Mouse (Mus musculus): ENCODE measurements around the gene Cyp11a1. TPM values are rescaled to one million over a fixed set of nuclear protein-coding genes. Genes with fewer than 3 reads are reported as not detected.
A peak's percentile ranks its signal among the peaks of the same experiment; 100 is the strongest.

Gene Cyp11a1
- total RNA-seq, 2 experiments from 2014 or later = 5.2 to 5.7 TPM

DNA sequence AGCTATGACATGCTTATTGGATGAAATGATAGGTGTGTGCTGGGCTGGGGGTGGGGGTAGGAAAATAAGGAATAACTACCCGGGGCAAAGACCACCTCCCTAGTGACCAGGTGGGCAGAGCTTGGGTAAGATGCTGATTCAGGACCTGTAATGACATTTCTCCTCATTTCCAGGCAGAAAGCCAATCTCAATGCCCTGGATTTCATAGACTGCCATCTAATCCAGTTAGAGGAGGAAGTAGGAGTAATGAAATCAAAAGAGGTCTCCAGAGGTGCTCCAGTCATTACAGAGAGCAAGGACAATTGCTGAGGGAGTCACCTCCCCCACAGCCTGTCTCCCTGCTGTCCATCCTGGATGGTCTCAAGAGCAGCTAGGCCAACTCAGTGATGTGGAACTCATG lies 53.7 kb downstream of the Cyp11a1 start:
- intact Hi-C loops (cut with DNase I) = no loop called here

GRCm38 (mm10) chr9:58060677-58061667 lies 54.8 kb downstream of the Cyp11a1 start:
- intact Hi-C loops (cut with DNase I) = no loop called here

More for the DNA sequence above, 53.7 kb downstream of the Cyp11a1 start:
- DNase-seq (ENCODE audit: low spot score in 2 of 2) = no peak

DNA sequence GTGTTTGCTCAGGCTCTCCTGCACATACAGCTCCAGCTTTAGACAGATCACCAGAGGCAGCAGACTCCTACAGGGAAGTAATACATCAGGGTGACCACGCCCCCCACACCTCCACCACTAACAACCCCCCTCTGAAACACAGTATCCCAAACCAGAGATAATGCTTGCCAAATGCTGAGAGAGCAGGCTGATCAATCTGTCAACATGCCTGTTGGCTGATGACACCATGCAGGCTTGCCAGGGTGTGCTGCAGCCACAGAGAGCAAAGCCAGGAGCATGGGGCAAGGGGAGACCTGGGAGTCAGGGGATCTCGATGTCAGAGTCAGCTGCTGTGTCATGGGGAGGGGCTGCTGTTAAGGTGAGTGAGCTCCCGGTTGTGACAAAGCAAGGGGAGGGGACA lies 57.3 kb downstream of the Cyp11a1 start, which contains the start of gene Stra6:
Stra6 (plus strand) TSS at position 258 of the 400 bp plus-strand sequence.
- intact Hi-C loops (cut with DNase I) = no loop called here
- no peak for DNase-seq (ENCODE audit: low spot score in 2 of 2)

More at GRCm38 (mm10) chr9:58060677-58061667, 54.8 kb downstream of the Cyp11a1 start:
- no peak for DNase-seq (ENCODE audit: low spot score in 2 of 2)

DNA sequence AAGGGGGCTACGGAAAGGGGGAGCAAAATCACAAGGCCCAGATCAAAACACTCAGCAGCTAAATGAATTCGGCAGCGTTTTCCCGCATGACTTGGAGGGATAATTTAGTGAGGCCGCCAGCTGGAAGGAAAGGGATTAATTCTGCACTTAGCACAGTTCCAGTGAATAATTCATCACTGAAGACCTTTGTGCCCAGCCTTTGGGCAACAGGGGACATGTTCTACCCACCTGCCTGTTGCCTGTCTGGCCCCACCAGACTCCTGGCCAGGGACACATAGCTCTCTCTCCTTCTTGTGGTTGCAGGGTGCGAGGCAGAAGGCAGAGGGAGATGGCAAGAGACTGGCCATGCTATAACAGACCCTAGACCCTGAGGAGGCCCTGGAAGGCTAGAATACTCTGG lies 59.3 kb downstream of the Cyp11a1 start:
- intact Hi-C loops (cut with DNase I) = no loop called here
- no peak for DNase-seq (ENCODE audit: low spot score in 2 of 2)

DNA sequence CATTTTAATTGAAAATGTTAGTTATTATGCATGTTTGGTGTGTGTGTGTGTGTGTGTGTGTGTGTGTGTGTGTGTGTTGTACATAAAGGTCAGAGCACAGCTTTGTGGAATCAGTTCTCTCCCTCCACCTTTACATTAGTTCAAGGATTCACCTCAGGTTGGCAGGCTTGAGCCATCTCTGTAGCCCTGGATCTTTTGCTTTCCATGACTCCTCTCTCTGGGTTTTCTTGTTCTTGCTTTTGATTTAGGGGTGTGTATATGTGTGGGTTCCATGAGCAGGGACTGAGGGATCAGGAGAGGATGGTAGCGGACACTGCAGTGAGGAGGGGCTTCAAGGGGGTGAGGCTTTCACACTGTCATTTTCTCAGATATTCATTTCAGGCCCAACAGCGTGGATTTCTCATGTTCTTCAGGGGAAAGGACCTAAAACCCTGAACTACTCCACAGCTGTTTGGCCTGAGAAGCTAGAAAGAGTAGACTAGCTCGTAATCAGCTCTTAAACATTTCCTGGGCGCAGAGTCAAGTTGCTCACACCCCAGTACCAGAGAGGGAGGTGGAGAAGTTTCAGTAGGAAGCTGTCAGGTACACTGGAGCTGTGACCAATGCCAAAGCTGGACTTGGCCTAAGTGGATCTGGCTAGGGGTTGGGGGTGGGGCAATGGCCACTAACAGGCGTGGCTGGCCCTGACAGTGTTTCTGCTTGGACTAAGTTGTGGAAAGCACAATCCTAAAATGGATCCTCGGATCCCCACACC lies 59.9 kb downstream of the Cyp11a1 start:
- intact Hi-C loops (cut with DNase I) = loop anchor here (2.0 kb wide), 1 partner anchor 109 kb away; no protein-coding TSS in a partner anchor
- DNase-seq (ENCODE audit: low spot score in 2 of 2) = no peak

- intact Hi-C loops (cut with DNase I) = loop anchor here (2.0 kb wide), 1 partner anchor 108 kb away; no protein-coding TSS in a partner anchor
- peak; percentile 86 to 96 for DNase-seq (ENCODE audit: low spot score in 2 of 2)
These were observed 60.5 kb downstream of the Cyp11a1 start for GRCm38 (mm10) chr9:58066731-58067095.

DNA sequence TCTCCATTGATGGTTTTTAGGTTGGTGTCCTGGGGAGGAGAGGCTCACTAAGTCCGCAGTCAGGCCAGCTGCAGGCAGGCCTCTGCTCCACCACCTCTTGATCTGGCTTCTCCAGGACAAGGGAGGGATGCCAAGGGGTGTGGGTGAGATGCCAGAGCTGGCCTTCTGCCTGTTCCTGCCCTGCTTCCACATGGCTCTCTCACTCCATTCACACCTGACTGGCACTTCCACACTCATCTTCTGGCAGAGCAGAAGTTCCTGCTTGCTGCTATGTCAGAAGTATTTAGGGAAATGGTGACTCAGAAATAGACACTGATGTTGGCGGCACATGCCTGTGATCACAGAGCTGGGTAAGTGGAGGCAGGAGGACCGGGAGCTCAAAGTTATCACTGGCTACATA lies 61.3 kb downstream of the Cyp11a1 start:
- DNase-seq (ENCODE audit: low spot score in 2 of 2) = peak in 1 of 2 experiments; percentile 27
- intact Hi-C loops (cut with DNase I) = loop anchor here (2.0 kb wide), 1 partner anchor 107 kb away; no protein-coding TSS in a partner anchor

GRCm38 (mm10) chr9:58074561-58074960 lies 68.3 kb downstream of the Cyp11a1 start:
- intact Hi-C loops (cut with DNase I) = no loop called here
- DNase-seq (ENCODE audit: low spot score in 2 of 2) = no peak

Other genes starting within 250 kb of the Cyp11a1 start
- gene Clk3, start 240.6 kb upstream of the Cyp11a1 start, total RNA-seq (2021) = 10 to 100 TPM; 81.3 to 81.8 TPM
- gene Arid3b, start 169.6 kb upstream of the Cyp11a1 start, total RNA-seq (2021) = 10 to 100 TPM in 1 of 2 experiments, 1 to 10 TPM in 1; 9.6 to 10.7 TPM
- 100 to 1,000 TPM; 107 to 112 TPM for gene Ubl7, start 95.4 kb upstream of the Cyp11a1 start, total RNA-seq (2021)
- gene Sema7a, start 66.3 kb upstream of the Cyp11a1 start, total RNA-seq (2021) = 100 to 1,000 TPM; 126 to 148 TPM
- gene Stra6, start 57.4 kb downstream of the Cyp11a1 start, total RNA-seq (2021) = 10 to 100 TPM in 1 of 2 experiments, 1 to 10 TPM in 1; 7.7 to 10.4 TPM
- 1 to 10 TPM in 1 of 2 experiments, under 1 TPM in 1; 0.42 to 1.3 TPM for gene Ccdc33, start 112.4 kb downstream of the Cyp11a1 start, total RNA-seq (2021)
- gene Islr, start 197.9 kb downstream of the Cyp11a1 start, total RNA-seq (2021) = 10 to 100 TPM; 15.8 to 16.2 TPM
- gene Islr2, start 197.9 kb downstream of the Cyp11a1 start, total RNA-seq (2021) = 10 to 100 TPM; 86.1 to 99.6 TPM
- 10 to 100 TPM; 12.2 to 13.6 TPM for gene Pml, start 243.4 kb downstream of the Cyp11a1 start, total RNA-seq (2021)
- 10 to 100 TPM; 71.8 to 76.7 TPM for gene Stoml1, start 246.8 kb downstream of the Cyp11a1 start, total RNA-seq (2021)